Mouse (Mus musculus) kidney, embryonic 14.5 days (tissue): Measurements from ENCODE around the gene Tuba1a. TPM values are rescaled to one million over a fixed set of nuclear protein-coding genes. Genes with fewer than 3 reads are reported as not detected.
A peak's percentile ranks its signal among the peaks of the same experiment; 100 is the strongest.
"Not testable (repeated sequence)": the region's sequence is repeated elsewhere in the genome, so short reads cannot be mapped to it uniquely, and the experiment has no call there.

Source experiments
- ATAC-seq: fragments of 200-750 bp; cut with Nextera tagmentation; 2 replicates; pipeline ENCODE4 v1.8.0; 2017; ENCODE audit warnings: moderate number of reproducible peaks, mild to moderate bottlenecking, moderate TSS enrichment, moderate library complexity; ENCODE audit not compliant: low FRiP score, low TSS enrichment
- H3K27ac ChIP-seq: fragments of 300-500 bp; sonication (generic); 2 replicates; pipeline ENCODE4 v1.5.1; 2014; ENCODE audit warnings: low read depth, mild to moderate bottlenecking, low read length, moderate library complexity, mixed read lengths
- H3K27me3 ChIP-seq: fragments of 300-500 bp; sonication (generic); 2 replicates; pipeline ENCODE4 v1.6.1; 2014; ENCODE audit warnings: mild to moderate bottlenecking, low read length; ENCODE audit not compliant: control insufficient read depth, insufficient read depth
- H3K36me3 ChIP-seq: fragments of 300-500 bp; sonication (generic); 2 replicates; pipeline ENCODE4 v1.6.1; 2014; ENCODE audit warnings: low read length, mixed read lengths; ENCODE audit not compliant: control insufficient read depth, insufficient read depth
- H3K4me1 ChIP-seq: fragments of 300-500 bp; sonication (generic); 2 replicates; pipeline ENCODE4 v1.6.1; 2014; ENCODE audit warnings: low read length, mixed read lengths; ENCODE audit not compliant: control insufficient read depth, insufficient read depth
- H3K4me2 ChIP-seq: fragments of 300-500 bp; sonication (generic); replicated peaks from 2 replicates; pipeline ENCODE4 v1.6.1; 2014; ENCODE audit warnings: low read depth, mild to moderate bottlenecking, low read length
- H3K4me3 ChIP-seq: fragments of 300-500 bp; sonication (generic); 2 replicates; pipeline ENCODE4 v1.5.1; 2014; ENCODE audit warnings: mild to moderate bottlenecking, low read length
- H3K9ac ChIP-seq: fragments of 300-500 bp; sonication (generic); 2 replicates; pipeline ENCODE4 v1.6.1; 2014; ENCODE audit warnings: low read depth, mild to moderate bottlenecking, low read length, moderate library complexity
- H3K9me3 ChIP-seq: fragments of 300-500 bp; sonication (generic); 2 replicates; pipeline ENCODE4 v1.6.1; 2016; ENCODE audit warnings: low read length; ENCODE audit not compliant: control insufficient read depth
- WGBS: fragments of 180-500 bp; shearing (Covaris S2); extraction: QIAGEN DNeasy Blood & Tissue Kit; methylation state at CpG from one replicate; pipeline ENCODE4 v1.1.7; 2014; 5-methylcytosine and 5-hydroxymethylcytosine counted together
- polyA plus RNA-seq: library from polyadenylated mRNA; unstranded; fragments of >200 nt; fragmentation: Nextera tagmentation; extraction: Ambion mirVana; gene quantifications from 2 replicates; pipeline ENCODE4 v1.2.1, GENCODE M21; 2014

Tuba1a gene
- polyA plus RNA-seq, 1 experiment from 2014 or later = 891 TPM

GRCm38 (mm10) chr15:98934217-98934839 is 19.2 kb downstream of the Tuba1a start, which contains the start of gene Tuba1b:
Tuba1b (minus strand) TSS chr15:98934565.
- under 1% methylated on average over 57 of the region's 58 CpGs for WGBS
- Histone ChIP-seq H3K27ac (peak within 1 kb of the TSS; percentile 98), H3K4me1 (peaks cover 14% of the 10 kb centered on the region), H3K9ac (peak within 1 kb of the TSS; percentile 88), H3K4me2 (peak within 1 kb of the TSS; percentile 95), H3K4me3 (peak within 1 kb of the TSS; percentile 82), H3K36me3 (peaks cover 9% of the 10 kb centered on the region), H3K27me3 (no peaks in the 10 kb centered on the region), H3K9me3 (no peaks in the 10 kb centered on the region)
- peak; percentile 97 for ATAC-seq

GRCm38 (mm10) chr15:98933833-98934216 is 19.7 kb downstream of the Tuba1a start:
- peak; percentile 78 for ATAC-seq
- H3K27ac ChIP-seq = peak overlapping the region; percentile 98
- H3K27me3 ChIP-seq = no peaks in the 10 kb centered on the region
- H3K4me2 ChIP-seq = peak overlapping the region; percentile 95
- under 1% methylated on average over 35 of the region's 35 CpGs for WGBS
- peak overlapping the region; percentile 82 for H3K4me3 ChIP-seq
- peaks cover 9% of the 10 kb centered on the region for H3K36me3 ChIP-seq
- peak overlapping the region; percentile 88 for H3K9ac ChIP-seq
- H3K4me1 ChIP-seq = peaks cover 18% of the 10 kb centered on the region
- H3K9me3 ChIP-seq = no peaks in the 10 kb centered on the region

GRCm38 (mm10) chr15:98933004-98933671 is 20.4 kb downstream of the Tuba1a start:
- not testable (repeated sequence) for H3K36me3 ChIP-seq, ATAC-seq, H3K27me3 ChIP-seq, H3K9me3 ChIP-seq
- Histone ChIP-seq H3K4me3 (peak overlapping the region; percentile 82), H3K4me2 (peak overlapping the region; percentile 95), H3K4me1 (peaks cover 19% of the 10 kb centered on the region), H3K27ac (peak overlapping the region; percentile 98; the same call in 1 of the 2 replicates), H3K9ac (peak overlapping the region; percentile 88)
- 10% methylated on average over 8 of the region's 9 CpGs for WGBS

- 79% methylated on average over 3 of the region's 3 CpGs for WGBS
- H3K9me3 ChIP-seq = no peaks in the 10 kb centered on the region
- H3K9ac ChIP-seq = 0 out of 2 replicates have a peak overlapping the region, but pooled peaks have one; percentile 23
- no peaks in the 10 kb centered on the region for H3K27me3 ChIP-seq
- peaks cover 18% of the 10 kb centered on the region for H3K4me1 ChIP-seq
- H3K36me3 ChIP-seq = peaks cover 9% of the 10 kb centered on the region
- no peak overlapping the region for H3K27ac ChIP-seq
- no peak for ATAC-seq
- no peak overlapping the region for H3K4me3 ChIP-seq
- no peak overlapping the region for H3K4me2 ChIP-seq
Observed at GRCm38 (mm10) chr15:98930998-98931397, 22.5 kb downstream of the Tuba1a start.

- 39% methylated on average over 8 of the region's 8 CpGs for WGBS
- Histone ChIP-seq H3K27ac (no peak overlapping the region), H3K4me1 (peaks cover 10% of the 10 kb centered on the region)
Observed at GRCm38 (mm10) chr15:98930017-98930734, 23.3 kb downstream of the Tuba1a start.

GRCm38 (mm10) chr15:98928598-98929240 is 24.8 kb downstream of the Tuba1a start:
- Histone ChIP-seq H3K27ac (no peak overlapping the region), H3K9me3 (no peaks in the 10 kb centered on the region), H3K4me3 (no peak overlapping the region), H3K27me3 (no peaks in the 10 kb centered on the region), H3K36me3 (peaks cover 9% of the 10 kb centered on the region), H3K4me1 (peaks cover 7% of the 10 kb centered on the region; the same call in 1 of the 2 replicates), H3K4me2 (0 out of 2 replicates have a peak overlapping the region, but pooled peaks have one; percentile 10), H3K9ac (no peak overlapping the region)
- ATAC-seq = peak; percentile 70
- WGBS = 10% methylated on average over 13 of the region's 13 CpGs

More at GRCm38 (mm10) chr15:98930017-98930734, 23.3 kb downstream of the Tuba1a start:
- H3K36me3 ChIP-seq = peaks cover 9% of the 10 kb centered on the region
- no peak for ATAC-seq
- no peak overlapping the region for H3K4me3 ChIP-seq
- no peak overlapping the region for H3K9ac ChIP-seq
- H3K9me3 ChIP-seq = no peaks in the 10 kb centered on the region
- no peaks in the 10 kb centered on the region for H3K27me3 ChIP-seq
- no peak overlapping the region for H3K4me2 ChIP-seq

GRCm38 (mm10) chr15:98927566-98927965 is 25.9 kb downstream of the Tuba1a start:
- no peaks in the 10 kb centered on the region for H3K9me3 ChIP-seq
- WGBS = 86% methylated on average over 5 of the region's 5 CpGs

GRCm38 (mm10) chr15:98924682-98925081 is 28.8 kb downstream of the Tuba1a start:
- 71% methylated on average over 3 of the region's 3 CpGs for WGBS
- Histone ChIP-seq H3K27ac (no peak overlapping the region), H3K36me3 (no peaks in the 10 kb centered on the region), H3K4me2 (no peak overlapping the region), H3K4me1 (peaks cover 5% of the 10 kb centered on the region; the same call in 1 of the 2 replicates), H3K27me3 (no peaks in the 10 kb centered on the region), H3K4me3 (no peak overlapping the region), H3K9ac (no peak overlapping the region), H3K9me3 (no peaks in the 10 kb centered on the region)
- no peak for ATAC-seq

More at GRCm38 (mm10) chr15:98927566-98927965, 25.9 kb downstream of the Tuba1a start:
- Histone ChIP-seq H3K27me3 (no peaks in the 10 kb centered on the region), H3K4me2 (no peak overlapping the region), H3K36me3 (peaks cover 9% of the 10 kb centered on the region), H3K4me3 (no peak overlapping the region), H3K9ac (no peak overlapping the region), H3K4me1 (peaks cover 7% of the 10 kb centered on the region; the same call in 1 of the 2 replicates), H3K27ac (no peak overlapping the region)
- ATAC-seq = no peak
